20 mouse cellular contexts compared by ENCODE assay signal in the genomic region with DNA sequence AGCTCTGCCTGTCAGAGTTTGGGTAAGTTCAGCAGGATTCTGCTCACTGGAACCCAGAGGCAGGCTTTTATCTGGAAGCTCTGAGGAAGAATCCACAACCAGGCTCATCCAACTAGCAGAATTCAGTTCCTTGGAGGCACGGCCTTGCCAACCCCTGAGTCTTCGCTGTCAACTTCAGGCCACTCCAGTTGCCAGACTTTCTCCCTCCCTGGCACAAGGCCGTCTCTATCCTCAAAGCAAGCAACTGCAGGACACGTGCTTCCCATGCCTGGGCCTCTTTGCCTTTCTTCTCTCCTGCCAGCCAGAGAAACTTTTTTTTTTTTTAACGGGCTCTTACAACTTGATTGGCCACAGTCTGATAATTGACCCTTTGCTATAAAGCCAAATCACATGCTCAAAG. TPM values are rescaled to one million over a fixed set of nuclear protein-coding genes. Genes with fewer than 3 reads are reported as not detected.
DNase-seq lines count a peak whose midpoint lies in the region; ATAC-seq and TF ChIP-seq lines count a peak whose summit lies in the region.
"Had no signal": no experiment of that assay in that cellular context is flagged by ENCODE, and none has a peak within 500 bp of the region (broad histone marks: within the 10 kb centered on the region; RNA-seq: fewer than 3 reads in every experiment).

No protein-coding gene starts in this region.

- no peak overlapping the region for H3K4me2 ChIP-seq in forebrain, postnatal 0 days (ENCODE audit: low read depth)
- H3K4me2 ChIP-seq in forebrain, embryonic 15.5 days (replicated peaks), result no peak overlapping the region
- no peak overlapping the region for H3K4me2 ChIP-seq in liver, postnatal 0 days (ENCODE audit: low read depth, low read length)
- H3K4me2 ChIP-seq in liver, embryonic 12.5 days, result no peak overlapping the region
- H3K4me2 ChIP-seq: liver, embryonic 15.5 days had no signal

- H3K4me1 ChIP-seq in forebrain, postnatal 0 days (ENCODE audit: insufficient read depth), result no peaks in the 10 kb centered on the region
- H3K4me1 ChIP-seq in forebrain, embryonic 15.5 days, result peaks cover 6% of the 10 kb centered on the region; the same call in 1 of the 2 replicates
- H3K4me1 ChIP-seq in liver, postnatal 0 days (ENCODE audit: insufficient read depth), result no peaks in the 10 kb centered on the region
- H3K4me1 ChIP-seq in liver, embryonic 12.5 days, result no peaks in the 10 kb centered on the region
- H3K4me1 ChIP-seq: liver, embryonic 15.5 days had no signal

- H3K4me3 ChIP-seq in forebrain, postnatal 0 days (ENCODE audit: low read depth, low read length), result no peak overlapping the region
- H3K4me3 ChIP-seq in forebrain, embryonic 15.5 days, result no peak overlapping the region
- no peak overlapping the region for H3K4me3 ChIP-seq in liver, postnatal 0 days (ENCODE audit: low read depth, low read length)
- H3K4me3 ChIP-seq in liver, embryonic 12.5 days, result no peak overlapping the region
- no peak overlapping the region for H3K4me3 ChIP-seq in layer of hippocampus, adult 2 months
- H3K4me3 ChIP-seq: liver, embryonic 15.5 days had no signal

- no peak overlapping the region for H3K9ac ChIP-seq in forebrain, postnatal 0 days
- no peak overlapping the region for H3K9ac ChIP-seq in forebrain, embryonic 15.5 days (replicated peaks)
- no peak overlapping the region for H3K9ac ChIP-seq in liver, postnatal 0 days (replicated peaks)
- H3K9ac ChIP-seq in liver, embryonic 12.5 days, result no peak overlapping the region
- H3K9ac ChIP-seq: liver, embryonic 15.5 days had no signal

- TF ChIP-seq EP300 in liver, postnatal 0 days (IDR thresholded peaks at IDR 0.05; ENCODE audit: low read depth), result no peak

- H3K27ac ChIP-seq in forebrain, postnatal 0 days (ENCODE audit: low read depth, low read length), result no peak overlapping the region
- no peak overlapping the region for H3K27ac ChIP-seq in forebrain, embryonic 15.5 days (replicated peaks)
- no peak overlapping the region for H3K27ac ChIP-seq in liver, postnatal 0 days (ENCODE audit: low read depth)
- no peak overlapping the region for H3K27ac ChIP-seq in liver, embryonic 12.5 days
- no peak overlapping the region for H3K27ac ChIP-seq in layer of hippocampus, adult 2 months
- H3K27ac ChIP-seq: liver, embryonic 15.5 days had no signal

- no peak for TF ChIP-seq CTCF in forebrain, postnatal 0 days (IDR thresholded peaks at IDR 0.05; ENCODE audit: low read depth)
- no peak for TF ChIP-seq CTCF in liver, postnatal 0 days (IDR thresholded peaks at IDR 0.05; ENCODE audit: low read depth)
- no peak for TF ChIP-seq CTCF in layer of hippocampus, adult 2 months (conservative IDR thresholded peaks at IDR 0.05)

- no peak for ATAC-seq in forebrain, postnatal 0 days
- ATAC-seq in forebrain, embryonic 15.5 days (replicated peaks), result no peak
- no peak for ATAC-seq in liver, postnatal 0 days
- ATAC-seq in liver, embryonic 12.5 days, result no peak

- 25% methylated on average over 5 of the region's 5 CpGs for WGBS in forebrain, postnatal 0 days
- WGBS in forebrain, embryonic 15.5 days, result 13% methylated on average over 5 of the region's 5 CpGs
- 56% methylated on average over 5 of the region's 5 CpGs for WGBS in liver, postnatal 0 days (ENCODE audit: insufficient replicate concordance)
- 54% methylated on average over 5 of the region's 5 CpGs for WGBS in liver, embryonic 12.5 days (ENCODE audit: insufficient replicate concordance)

- 0 out of 2 replicates have a peak, but pooled peaks cover 7% of the 10 kb centered on the region for H3K27me3 ChIP-seq in forebrain, postnatal 0 days (ENCODE audit: insufficient read depth, low read length)
- H3K27me3 ChIP-seq in forebrain, embryonic 15.5 days, result peaks cover 14% of the 10 kb centered on the region; the same call in 1 of the 2 replicates
- 0 out of 2 replicates have a peak, but pooled peaks cover 3% of the 10 kb centered on the region for H3K27me3 ChIP-seq in liver, postnatal 0 days (ENCODE audit: insufficient read depth, low read length)
- H3K27me3 ChIP-seq in liver, embryonic 12.5 days (replicated peaks), result peaks cover 56% of the 10 kb centered on the region

- peak; percentile 20 for DNase-seq in forebrain, postnatal 0 days
- peak; percentile 8 for DNase-seq in liver, postnatal 0 days
- DNase-seq in adrenal gland, postnatal 10 days, result peak; percentile 55
- DNase-seq in embryo, embryonic 11 days, result peak; percentile 27
- DNase-seq in T-cell, adult 2 months (ENCODE audit: low spot score), result no peak
- no peak for DNase-seq in layer of hippocampus, adult 2 months (ENCODE audit: low spot score in 2 of 2)
- DNase-seq: heart, postnatal 4 days; kidney, adult 11 months; lung, postnatal 4 days; right cerebral cortex, postnatal 4 days had no signal

- H3K36me3 ChIP-seq in forebrain, postnatal 0 days (ENCODE audit: insufficient read depth), result no peaks in the 10 kb centered on the region
- H3K36me3 ChIP-seq in forebrain, embryonic 15.5 days, result no peaks in the 10 kb centered on the region
- H3K36me3 ChIP-seq in liver, postnatal 0 days (replicated peaks; ENCODE audit: insufficient read depth, low read length), result no peaks in the 10 kb centered on the region
- no peaks in the 10 kb centered on the region for H3K36me3 ChIP-seq in liver, embryonic 12.5 days
- H3K36me3 ChIP-seq: liver, embryonic 15.5 days had no signal

- no peaks in the 10 kb centered on the region for H3K9me3 ChIP-seq in forebrain, postnatal 0 days (ENCODE audit: low read length)
- no peaks in the 10 kb centered on the region for H3K9me3 ChIP-seq in forebrain, embryonic 15.5 days
- H3K9me3 ChIP-seq in liver, postnatal 0 days (ENCODE audit: low read length), result no peaks in the 10 kb centered on the region
- H3K9me3 ChIP-seq in liver, embryonic 12.5 days (replicated peaks), result no peaks in the 10 kb centered on the region
- H3K9me3 ChIP-seq: liver, embryonic 15.5 days had no signal

RNA-seq across cellular contexts. Expression of a gene that starts 19.2 kb away (rescaled TPM):
- not detected in 2 replicates for total RNA-seq in forebrain, postnatal 0 days (2014; rRNA removed)
- polyA plus RNA-seq in forebrain, postnatal 0 days (2015; fragmentation: Nextera tagmentation; extraction: Ambion mirVana), result not detected in 2 replicates
- not detected in 2 replicates for polyA plus RNA-seq in forebrain, embryonic 15.5 days (2015; fragmentation: Nextera tagmentation; extraction: Ambion mirVana)
- not detected in 2 replicates for polyA plus RNA-seq in liver, postnatal 0 days (2015; fragmentation: Nextera tagmentation; extraction: Ambion mirVana)
- not detected in 2 replicates for polyA plus RNA-seq in liver, embryonic 12.5 days (2016; fragmentation: Nextera tagmentation; extraction: Ambion mirVana)
- not detected for total RNA-seq in adrenal gland, postnatal 10 days (2021)
- not detected for total RNA-seq in layer of hippocampus, adult 2 months (2021)
- total RNA-seq: heart, adult 8-10 months; heart, postnatal 4 days; layer of hippocampus, postnatal 14 days; left cerebral cortex, postnatal 36 days; MEL; monocyte, adult 5-6 weeks had no signal
- polyA plus RNA-seq: liver, embryonic 15.5 days; neural tube, embryonic 14.5 days; thymus, postnatal 0 days had no signal

RNA-seq across cellular contexts. Expression of a gene that starts 36.3 kb away (rescaled TPM):
- 0.38 and 1.8 TPM in 2 replicates for total RNA-seq in forebrain, postnatal 0 days (2014; rRNA removed)
- 0.25 and 0.28 TPM in 2 replicates for polyA plus RNA-seq in forebrain, postnatal 0 days (2015; fragmentation: Nextera tagmentation; extraction: Ambion mirVana)
- polyA plus RNA-seq in forebrain, embryonic 15.5 days (2015; fragmentation: Nextera tagmentation; extraction: Ambion mirVana), result 0.24 TPM in 2 replicates
- not detected in 2 replicates for polyA plus RNA-seq in liver, postnatal 0 days (2015; fragmentation: Nextera tagmentation; extraction: Ambion mirVana)
- 0.11 and 0.16 TPM in 2 replicates for polyA plus RNA-seq in liver, embryonic 12.5 days (2016; fragmentation: Nextera tagmentation; extraction: Ambion mirVana)
- 1 to 10 TPM; 1.5 to 1.6 TPM for total RNA-seq in adrenal gland, postnatal 10 days (2021)
- total RNA-seq in layer of hippocampus, adult 2 months (2021), result under 1 TPM in 1 of 2 experiments, not detected in 1; 0.18 TPM
- polyA plus RNA-seq: liver, embryonic 15.5 days; neural tube, embryonic 14.5 days had no signal

RNA-seq across cellular contexts. Expression of a gene that starts 42.0 kb away (rescaled TPM):
- total RNA-seq in forebrain, postnatal 0 days (2014; rRNA removed), result 120 and 132 TPM in 2 replicates
- polyA plus RNA-seq in forebrain, postnatal 0 days (2015; fragmentation: Nextera tagmentation; extraction: Ambion mirVana), result 181 and 208 TPM in 2 replicates
- polyA plus RNA-seq in forebrain, embryonic 15.5 days (2015; fragmentation: Nextera tagmentation; extraction: Ambion mirVana), result 161 and 168 TPM in 2 replicates
- 59.9 and 67.8 TPM in 2 replicates for polyA plus RNA-seq in liver, postnatal 0 days (2015; fragmentation: Nextera tagmentation; extraction: Ambion mirVana)
- polyA plus RNA-seq in liver, embryonic 12.5 days (2016; fragmentation: Nextera tagmentation; extraction: Ambion mirVana), result 71.5 and 75.6 TPM in 2 replicates
- 10 to 100 TPM; 86.6 to 94.9 TPM for total RNA-seq in adrenal gland, postnatal 10 days (2021)
- 10 to 100 TPM; 64.7 to 67.1 TPM for total RNA-seq in layer of hippocampus, adult 2 months (2021)

RNA-seq across cellular contexts. Expression of a gene that starts 54.9 kb away (rescaled TPM):
- 1.5 and 4.2 TPM in 2 replicates for total RNA-seq in forebrain, postnatal 0 days (2014; rRNA removed)
- polyA plus RNA-seq in forebrain, postnatal 0 days (2015; fragmentation: Nextera tagmentation; extraction: Ambion mirVana), result 1.5 and 2.1 TPM in 2 replicates
- 5.7 and 6.5 TPM in 2 replicates for polyA plus RNA-seq in forebrain, embryonic 15.5 days (2015; fragmentation: Nextera tagmentation; extraction: Ambion mirVana)
- 3.3 and 3.4 TPM in 2 replicates for polyA plus RNA-seq in liver, postnatal 0 days (2015; fragmentation: Nextera tagmentation; extraction: Ambion mirVana)
- polyA plus RNA-seq in liver, embryonic 12.5 days (2016; fragmentation: Nextera tagmentation; extraction: Ambion mirVana), result 14.2 and 16.2 TPM in 2 replicates
- total RNA-seq in adrenal gland, postnatal 10 days (2021), result 1 to 10 TPM; 2.6 to 4.1 TPM
- under 1 TPM; 0.27 to 0.69 TPM for total RNA-seq in layer of hippocampus, adult 2 months (2021)

Comparison
In these comparisons a context has a peak if more than half of its experiments do, and no peak if none do; other contexts are left out.
1. DNase-seq: peak in forebrain, postnatal 0 days (single experiment), liver, postnatal 0 days (single experiment), adrenal gland, postnatal 10 days (single experiment) and embryo, embryonic 11 days (single experiment); none in T-cell, adult 2 months (single experiment) and layer of hippocampus, adult 2 months (0 of 2).